Mouse (Mus musculus) MEL (cell line): ENCODE data around the gene Plekhg5.

Source experiments
- CTCF ChIP-seq, 3 experiments: IDR thresholded peaks in 2 of 3; conservative IDR thresholded peaks in 1 of 3; 2 replicates each; pipeline ENCODE4 v1.5.1; 2011 to 2012; ENCODE audit warnings: low read length in 3 of 3, low read depth in 2 of 3, mild to moderate bottlenecking in 2 of 3, improper control_type of control experiment in 1 of 3, inconsistent platforms in 1 of 3, mixed read lengths in 1 of 3, moderate library complexity in 1 of 3; ENCODE audit not compliant: control insufficient read depth in 1 of 3, insufficient read depth in 1 of 3, poor library complexity in 1 of 3, severe bottlenecking in 1 of 3
- ELF1 ChIP-seq: IDR thresholded peaks from 2 replicates; pipeline ENCODE4 v1.6.1; 2014; ENCODE audit warnings: low read depth, mild to moderate bottlenecking, inconsistent platforms, low read length, improper control_type of control experiment, moderate library complexity
- ETS1 ChIP-seq: IDR thresholded peaks from 2 replicates; pipeline ENCODE4 v1.6.1; 2012; ENCODE audit warnings: low read depth, mild to moderate bottlenecking, inconsistent platforms, low read length, improper control_type of control experiment, moderate library complexity
- MXI1 ChIP-seq: IDR thresholded peaks from 2 replicates; pipeline ENCODE4 v1.6.1; 2011; ENCODE audit warnings: mild to moderate bottlenecking, low read depth, low read length, improper control_type of control experiment
- MYC ChIP-seq: IDR thresholded peaks from 2 replicates; pipeline ENCODE4 v1.6.1; 2011; ENCODE audit warnings: low read depth, mild to moderate bottlenecking, low read length, improper control_type of control experiment, moderate library complexity
- POLR2AphosphoS2 ChIP-seq: IDR thresholded peaks from 2 replicates; pipeline ENCODE4 v1.6.1; 2011; ENCODE audit warnings: low read length, improper control_type of control experiment

GRCm38 (mm10) chr4:152145473-152145872 lies 73.2 kb downstream of the Plekhg5 start:
- TF ChIP-seq CTCF (IDR thresholded peaks at IDR 0.05 in 2 of 3, conservative IDR thresholded peaks at IDR 0.05 in 1 of 3; ENCODE audit: control insufficient read depth in 1 of 3, insufficient read depth in 1 of 3, low read depth in 2 of 3, low read length in 3 of 3, poor library complexity in 1 of 3, severe bottlenecking in 1 of 3) (no peak), POLR2AphosphoS2 (no peak), MYC (peak; percentile 64), ETS1 (no peak), ELF1 (no peak), MXI1 (peak; percentile 67; the same call in 1 of the 2 replicates)
